Mouse (Mus musculus) cerebellum, adult 2 months (tissue): ENCODE results near the gene Ap4s1.

Experiments
- CTCF ChIP-seq: fragments of 200-500 bp; IDR thresholded peaks from 2 replicates; pipeline ENCODE4 v1.5.1; 2011; ENCODE audit warnings: low read depth, mild to moderate bottlenecking, control low read depth, low read length, moderate library complexity, borderline replicate concordance; ENCODE audit not compliant: insufficient read depth
- POLR2A ChIP-seq: fragments of 200-500 bp; IDR thresholded peaks from 2 replicates; pipeline ENCODE4 v1.6.1; 2011; ENCODE audit warnings: low read length, control low read depth, borderline replicate concordance; ENCODE audit not compliant: insufficient read depth

- TF ChIP-seq CTCF (no peak), POLR2A (peak; percentile 52)
Observed at GRCm38 (mm10) chr12:51690893-51691844, at the start of gene Ap4s1.
